Mouse (Mus musculus): ENCODE results near the gene Znrd1as. TPM values are rescaled to one million over a fixed set of nuclear protein-coding genes. Genes with fewer than 3 reads are reported as not detected.

The Znrd1as gene
- total RNA-seq, 2 experiments from 2014 or later = 15.1 to 16.2 TPM

- no peak for DNase-seq
Observed at GRCm38 (mm10) chr17:36995448-36995847, 37.1 kb downstream of the Znrd1as start.

GRCm38 (mm10) chr17:36997033-36997735 is 38.8 kb downstream of the Znrd1as start:
- DNase-seq = peak; percentile 56 to 87

GRCm38 (mm10) chr17:36998477-36998876 is 40.1 kb downstream of the Znrd1as start:
- no peak for DNase-seq

DNA sequence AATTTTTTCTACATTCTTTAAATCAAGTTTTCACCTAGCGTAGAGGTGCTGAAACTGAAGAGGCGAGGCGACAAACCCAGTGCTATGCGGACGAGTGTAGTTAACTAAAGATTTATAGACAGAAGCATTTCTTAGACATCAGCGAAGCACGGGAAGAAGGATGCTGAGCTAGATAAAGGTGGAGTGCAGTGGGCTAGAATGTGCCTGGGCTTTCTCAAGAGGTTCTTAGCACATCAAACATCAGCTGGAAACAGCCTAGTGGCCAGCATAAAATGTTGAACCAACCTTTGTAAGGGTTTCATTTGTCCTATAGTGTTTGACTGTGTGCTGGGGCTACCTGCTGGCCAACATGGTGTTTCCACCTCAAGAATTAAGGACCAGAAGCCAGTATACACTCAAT is 42.5 kb downstream of the Znrd1as start, which contains the start of gene Zfp57:
Zfp57 (plus strand) TSS at position 301 of the 400 bp plus-strand sequence.
- DNase-seq = no peak

DNA sequence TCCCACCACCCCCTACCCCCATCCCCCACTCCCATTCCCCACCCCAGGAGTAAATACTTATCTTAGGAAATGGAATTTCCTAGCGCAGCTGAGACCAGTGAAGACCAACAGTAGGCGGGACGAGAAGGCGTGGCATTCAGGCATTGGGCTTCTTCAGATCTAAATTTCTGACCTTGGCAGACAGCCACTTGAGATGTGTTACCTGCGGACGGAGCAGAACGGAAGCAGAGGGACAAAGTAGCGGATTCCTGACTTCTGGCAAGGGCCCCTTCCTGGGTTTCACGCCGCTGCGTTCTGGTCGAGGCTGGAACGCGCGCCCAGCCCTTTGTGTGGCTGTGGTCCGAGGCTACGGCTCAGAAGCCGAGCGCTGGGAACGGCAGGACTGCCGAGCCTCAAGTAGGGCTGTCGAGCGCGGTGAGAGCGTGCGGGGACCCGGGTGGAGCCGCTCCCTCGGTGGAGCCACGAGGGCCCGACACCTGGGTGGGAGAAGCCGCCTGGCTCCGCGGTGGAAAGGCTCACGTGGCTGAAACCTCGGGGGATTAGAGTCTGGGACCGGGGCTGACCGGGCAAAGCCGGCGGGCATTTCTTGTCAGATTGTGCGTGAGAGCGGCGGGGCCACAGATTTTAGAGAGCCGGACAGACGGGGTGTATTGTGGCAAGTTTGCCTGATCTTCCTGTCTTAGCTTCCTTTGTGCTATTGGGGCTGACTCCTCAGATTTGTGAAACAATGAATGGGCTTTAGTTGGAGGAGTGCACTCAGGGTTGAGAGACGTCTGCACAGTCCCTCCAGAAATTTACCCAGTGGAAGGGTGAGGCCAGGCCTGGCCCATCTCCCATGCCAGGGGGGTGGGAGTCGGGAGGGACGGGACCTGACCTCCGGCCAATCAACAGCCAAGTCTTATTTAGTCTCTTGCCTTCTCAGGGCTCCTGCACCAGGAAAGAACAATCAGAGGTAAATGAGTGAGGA is 44.3 kb downstream of the Znrd1as start:
- peak; percentile 67 to 68 for DNase-seq

- DNase-seq = no peak
Observed at GRCm38 (mm10) chr17:37003366-37003765, 45.0 kb downstream of the Znrd1as start.

DNA sequence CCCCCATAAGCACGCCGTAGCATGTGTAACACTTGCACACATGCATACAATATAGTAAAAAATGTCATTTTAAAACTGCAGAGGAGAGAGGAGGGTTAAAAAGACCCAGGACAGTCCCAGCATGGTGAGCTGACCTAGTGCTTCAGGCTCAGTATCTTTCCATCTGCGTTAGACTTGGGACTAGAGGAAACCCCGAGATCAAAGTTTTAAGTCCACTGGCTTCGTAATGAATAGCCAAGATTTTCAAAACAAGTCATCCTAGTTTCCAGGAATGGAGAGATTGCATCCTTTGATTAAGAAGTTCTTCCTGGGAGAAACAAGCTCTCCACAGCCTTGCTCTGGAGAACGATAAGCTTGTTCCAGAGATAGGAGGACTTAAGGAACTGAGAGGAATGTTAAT is 49.8 kb downstream of the Znrd1as start:
- no peak for DNase-seq

GRCm38 (mm10) chr17:37009460-37010042 is 51.2 kb downstream of the Znrd1as start:
- no peak for DNase-seq

GRCm38 (mm10) chr17:37011719-37012118 is 53.3 kb downstream of the Znrd1as start:
- DNase-seq = no peak

GRCm38 (mm10) chr17:37012141-37012540 is 53.7 kb downstream of the Znrd1as start:
- DNase-seq = no peak

Other genes starting within 250 kb of the Znrd1as start
- not detected for gene H2-M10.5, start 185.7 kb upstream of the Znrd1as start, total RNA-seq (2021)
- not detected for gene H2-M10.6, start 146.4 kb upstream of the Znrd1as start, total RNA-seq (2021)
- 10 to 100 TPM; 17.8 to 18.5 TPM for gene Trim26, start 121.5 kb upstream of the Znrd1as start, total RNA-seq (2021)
- gene Trim15, start 91.4 kb upstream of the Znrd1as start, total RNA-seq (2021) = not detected
- gene Trim10, start 89.0 kb upstream of the Znrd1as start, total RNA-seq (2021) = under 1 TPM; 0.33 to 0.35 TPM
- gene Trim40, start 68.5 kb upstream of the Znrd1as start, total RNA-seq (2021) = not detected
- not detected for gene Trim31, start 60.5 kb upstream of the Znrd1as start, total RNA-seq (2021)
- under 1 TPM; 0.72 to 0.87 TPM for gene Rnf39, start 15.7 kb upstream of the Znrd1as start, total RNA-seq (2021)
- gene Ppp1r11, start 6.9 kb upstream of the Znrd1as start, total RNA-seq (2021) = 100 to 1,000 TPM in 1 of 2 experiments, 10 to 100 TPM in 1; 95.7 to 113 TPM
- gene Znrd1, start within 50 bp of the Znrd1as start, total RNA-seq (2021) = 10 to 100 TPM; 29.1 to 31.1 TPM
- 1 to 10 TPM in 1 of 2 experiments, under 1 TPM in 1; 0.90 to 1.0 TPM for gene 2410137M14Rik, start 22.6 kb downstream of the Znrd1as start, total RNA-seq (2021)
- gene H2-M5, start 30.9 kb downstream of the Znrd1as start, total RNA-seq (2021) = not detected
- 1 to 10 TPM; 1.7 to 2.0 TPM for gene Zfp57, start 42.6 kb downstream of the Znrd1as start, total RNA-seq (2021)
- gene Mog, start 64.8 kb downstream of the Znrd1as start, total RNA-seq (2021) = not detected
- gene Gabbr1, start 87.4 kb downstream of the Znrd1as start, total RNA-seq (2021) = 1 to 10 TPM; 6.0 to 8.2 TPM
- gene Olfr90, start 129.9 kb downstream of the Znrd1as start, total RNA-seq (2021) = not detected
- gene Olfr91, start 139.7 kb downstream of the Znrd1as start, total RNA-seq (2021) = not detected
- gene Olfr92, start 161.5 kb downstream of the Znrd1as start, total RNA-seq (2021) = not detected
- gene Olfr93, start 202.9 kb downstream of the Znrd1as start, total RNA-seq (2021) = not detected
- 1 to 10 TPM in 1 of 2 experiments, not detected in 1; 1.2 TPM for gene Ubd, start 235.3 kb downstream of the Znrd1as start, total RNA-seq (2021)
- gene Olfr94, start 242.4 kb downstream of the Znrd1as start, total RNA-seq (2021) = not detected

All from heart, adult 18-20 months (tissue).